Mouse (Mus musculus) left cerebral cortex, postnatal 10 days (tissue): ENCODE data around the gene Sh3d19. TPM values are rescaled to one million over a fixed set of nuclear protein-coding genes. Genes with fewer than 3 reads are reported as not detected.

Experiments
- DNase-seq, 2 experiments: peaks; one replicate each; pipeline ENCODE4 v3.0.0; 2021 to 2022; ENCODE audit warnings: low spot score in 2 of 2, mixed read lengths in 1 of 2; ENCODE audit errors: extremely low spot score in 1 of 2
- intact Hi-C: fragments of 180-260 bp; cut with DNase I; formaldehyde crosslinking; loops from one replicate; pipeline ENCODE4 v1.15.1; 2025
- total RNA-seq, 2 experiments: library from RNA; stranded (reverse); gene quantifications; 2 replicates each; pipeline ENCODE4 v1.2.3; 2021

Gene Sh3d19
- total RNA-seq, 2 experiments from 2014 or later: 48.7 to 50.6 TPM

DNA sequence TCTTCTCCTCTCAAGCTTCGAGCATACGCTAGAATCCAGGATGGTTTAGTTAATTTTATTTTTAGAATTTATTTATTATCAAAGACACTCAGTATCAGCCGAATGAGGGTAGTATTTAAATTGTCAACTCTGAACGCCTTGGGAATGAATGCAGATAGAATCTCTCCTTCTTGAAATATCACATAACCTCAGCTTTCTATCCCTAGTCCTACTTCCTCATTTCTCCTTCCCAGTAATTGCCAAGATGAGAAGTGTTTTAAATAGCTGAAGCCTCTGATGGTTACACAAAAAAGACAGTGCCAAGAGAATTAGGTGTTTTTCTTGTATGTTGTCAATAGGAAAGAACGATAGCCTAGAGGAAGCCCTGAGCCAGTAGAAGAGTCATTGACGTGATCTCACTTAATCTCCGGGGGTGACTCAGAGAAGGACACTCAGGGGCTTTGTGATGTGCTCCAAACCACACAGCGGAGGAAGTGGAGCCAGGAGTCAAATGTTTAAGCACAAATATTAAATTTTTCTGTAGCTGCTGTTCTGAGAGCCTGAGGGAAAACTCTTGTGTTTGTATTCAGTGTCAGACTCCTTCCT, 198.0 kb downstream of the Sh3d19 start:
- intact Hi-C loops: no loop called here
- no peak for DNase-seq

DNA sequence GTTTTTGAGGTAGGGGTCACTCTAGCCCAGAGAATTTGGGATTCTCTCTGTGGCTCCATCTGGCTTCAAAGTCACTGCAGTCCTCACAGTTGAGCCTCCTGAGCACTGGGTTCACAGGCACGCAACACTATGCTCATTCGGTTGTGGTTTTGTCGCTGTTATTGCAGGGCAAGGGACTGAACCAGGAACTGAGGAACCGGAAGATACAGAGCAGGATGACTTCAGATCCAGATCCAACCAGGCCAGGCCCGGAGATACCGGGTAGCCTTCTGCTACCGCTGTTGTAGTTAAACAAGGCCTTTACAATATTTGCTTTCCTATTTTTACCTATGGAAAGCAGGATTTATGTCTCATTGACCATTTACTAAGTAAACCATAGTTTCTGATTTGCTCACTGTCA, 208.8 kb downstream of the Sh3d19 start:
- intact Hi-C loops: no loop called here
- no peak for DNase-seq

Other genes with a start within 250 kb of the Sh3d19 start
- gene Fam160a1, start 153.8 kb upstream of the Sh3d19 start, total RNA-seq: 1 to 10 TPM; 4.2 to 4.4 TPM
- 1 to 10 TPM in 1 of 2 experiments, under 1 TPM in 1; 0.92 to 1.6 TPM for gene Glt28d2, start 83.6 kb upstream of the Sh3d19 start, total RNA-seq
- 1 to 10 TPM; 2.6 to 3.2 TPM for gene Gm37240, start 83.6 kb upstream of the Sh3d19 start, total RNA-seq
- not detected for gene Prss48, start 31.4 kb downstream of the Sh3d19 start, total RNA-seq
- 100 to 1,000 TPM; 421 to 422 TPM for gene Rps3a1, start 171.6 kb downstream of the Sh3d19 start, total RNA-seq